Mouse (Mus musculus) myocyte (in vitro differentiated cells): ENCODE results near the gene Klhl21. TPM values are rescaled to one million over a fixed set of nuclear protein-coding genes. Genes with fewer than 3 reads are reported as not detected.

Source experiments
- H3K27me3 ChIP-seq: one replicate; pipeline ENCODE4 v1.6.1; 2011; ENCODE audit not compliant: control insufficient read depth, insufficient read depth, insufficient read length
- H3K36me3 ChIP-seq: one replicate; pipeline ENCODE4 v1.6.1; 2011; ENCODE audit not compliant: control insufficient read depth, insufficient read depth
- H3K4me2 ChIP-seq: one replicate; pipeline ENCODE4 v1.6.1; 2011; ENCODE audit warnings: low read depth, control low read depth
- H3K4me3 ChIP-seq: one replicate; pipeline ENCODE4 v1.5.1; 2011; ENCODE audit warnings: mild to moderate bottlenecking, control low read depth, moderate library complexity
- H3K79me2 ChIP-seq: one replicate; pipeline ENCODE4 v1.6.1; 2011; ENCODE audit not compliant: control insufficient read depth, insufficient read depth
- H3ac ChIP-seq: one replicate; pipeline ENCODE4 v1.6.1; 2011; ENCODE audit not compliant: control insufficient read depth, insufficient read length
- CEBPB ChIP-seq: IDR thresholded peaks from 2 replicates; pipeline ENCODE4 v1.6.1; 2011; ENCODE audit warnings: mild to moderate bottlenecking, moderate library complexity; ENCODE audit not compliant: poor library complexity, insufficient read depth, severe bottlenecking
- E2F4 ChIP-seq: IDR thresholded peaks from one replicate; pipeline ENCODE4 v1.6.1; 2011; ENCODE audit warnings: mild to moderate bottlenecking, control low read depth, moderate library complexity; ENCODE audit not compliant: insufficient read depth
- MAX ChIP-seq: IDR thresholded peaks from one replicate; pipeline ENCODE4 v1.6.1; 2011; ENCODE audit warnings: low read depth, mild to moderate bottlenecking, control low read depth
- MYOD1 ChIP-seq, 3 experiments: IDR thresholded peaks; one replicate each; pipeline ENCODE4 v1.6.1; 2011; ENCODE audit warnings: control low read depth in 2 of 3, low read depth in 2 of 3, mild to moderate bottlenecking in 2 of 3, moderate library complexity in 1 of 3; ENCODE audit not compliant: insufficient read length in 2 of 3, control insufficient read depth in 1 of 3
- MYOG ChIP-seq, 3 experiments: IDR thresholded peaks; one replicate each; pipeline ENCODE4 v1.6.1; 2011; ENCODE audit warnings: control low read depth in 2 of 3, low read depth in 2 of 3, mild to moderate bottlenecking in 2 of 3; ENCODE audit not compliant: insufficient read length in 2 of 3, control insufficient read depth in 1 of 3, insufficient read depth in 1 of 3
- POLR2A ChIP-seq: IDR thresholded peaks from one replicate; pipeline ENCODE4 v1.6.1; 2011; ENCODE audit warnings: low read depth, mild to moderate bottlenecking, control low read depth, moderate library complexity; ENCODE audit not compliant: insufficient read length
- POLR2AphosphoS2 ChIP-seq: IDR thresholded peaks from one replicate; pipeline ENCODE4 v1.6.1; 2011; ENCODE audit warnings: low read depth, control low read depth; ENCODE audit not compliant: insufficient read length
- REST ChIP-seq: IDR thresholded peaks from one replicate; pipeline ENCODE4 v1.6.1; 2011; ENCODE audit warnings: mild to moderate bottlenecking, control low read depth, moderate library complexity; ENCODE audit not compliant: insufficient read depth, insufficient read length
- SRF ChIP-seq: IDR thresholded peaks from one replicate; pipeline ENCODE4 v1.6.1; 2011; ENCODE audit warnings: low read depth; ENCODE audit not compliant: control insufficient read depth, insufficient read length
- TCF12 ChIP-seq: IDR thresholded peaks from one replicate; pipeline ENCODE4 v1.6.1; 2011; ENCODE audit warnings: mild to moderate bottlenecking, control low read depth; ENCODE audit not compliant: poor library complexity, insufficient read depth, severe bottlenecking
- TCF3 ChIP-seq: IDR thresholded peaks from one replicate; pipeline ENCODE4 v1.6.1; 2011; ENCODE audit warnings: low read depth, control low read depth; ENCODE audit not compliant: insufficient read length
- USF1 ChIP-seq: IDR thresholded peaks from one replicate; pipeline ENCODE4 v1.6.1; 2011; ENCODE audit warnings: low read depth, mild to moderate bottlenecking, control low read depth, moderate library complexity
- polyA plus RNA-seq: library from polyadenylated mRNA; unstranded; fragments of >200 nt; fragmentation: generic; extraction: Trizol; gene quantifications from one replicate; pipeline ENCODE4 v1.2.1, GENCODE M21; 2012; ENCODE audit warnings: missing spikeins

The Klhl21 gene
- polyA plus RNA-seq, 1 experiment = 25.8 TPM

DNA sequence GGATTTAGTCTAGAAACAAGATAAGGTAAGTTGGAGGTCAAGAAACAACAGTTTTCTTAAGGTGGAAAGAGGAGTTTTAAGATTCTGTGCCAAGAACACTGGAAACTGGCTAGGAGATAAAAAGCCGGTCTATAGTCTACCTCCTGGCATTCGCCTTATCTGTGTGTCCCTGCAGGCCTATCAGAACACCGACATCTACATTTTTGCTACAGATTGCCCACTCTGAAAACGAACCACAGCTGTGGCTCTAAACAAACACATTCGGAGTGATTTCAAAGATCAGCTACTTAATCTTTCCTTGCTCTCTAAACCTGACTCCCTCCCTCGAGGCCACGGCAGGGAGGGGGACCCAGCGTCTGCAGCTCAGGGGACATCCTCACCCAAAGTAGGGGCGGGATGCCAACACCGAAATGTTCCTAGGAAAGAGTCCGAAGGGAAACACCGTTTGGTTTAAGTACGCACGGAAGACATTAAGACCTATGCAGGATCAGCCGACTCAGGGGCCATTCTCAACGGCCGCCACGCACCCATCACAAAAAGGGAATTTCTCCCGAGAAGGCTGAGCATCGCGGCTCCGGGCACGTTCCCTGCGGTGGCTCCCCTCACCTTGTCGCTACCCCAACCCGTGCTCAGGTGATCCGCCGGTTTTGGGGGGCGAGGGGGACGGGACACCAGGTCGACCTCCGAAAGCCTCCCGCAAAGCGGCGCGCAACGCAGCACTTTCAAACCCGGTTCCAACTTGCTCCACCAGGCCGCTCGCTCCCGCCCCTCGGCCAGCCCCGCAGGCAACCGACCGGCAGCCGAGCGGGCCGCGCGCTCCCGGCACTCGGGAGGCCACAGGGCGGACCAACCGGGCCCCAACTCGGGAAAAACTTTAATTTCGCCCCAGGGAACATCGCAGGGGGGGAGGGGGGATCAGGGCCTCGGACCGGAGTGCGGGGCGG lies 14.1 kb upstream of the Klhl21 start:
- H3K4me2 ChIP-seq = peak overlapping the region; percentile 78
- TF ChIP-seq SRF = no peak
- no peak for TF ChIP-seq MYOG (IDR thresholded peaks at IDR 0.05; ENCODE audit: control insufficient read depth in 1 of 3, insufficient read depth in 1 of 3, insufficient read length in 2 of 3, low read depth in 2 of 3)
- no peak for TF ChIP-seq TCF12
- TF ChIP-seq E2F4 = no peak
- TF ChIP-seq TCF3 = no peak
- TF ChIP-seq POLR2A = no peak
- TF ChIP-seq REST = no peak
- TF ChIP-seq POLR2AphosphoS2 = no peak
- TF ChIP-seq CEBPB = no peak
- TF ChIP-seq MYOD1 (IDR thresholded peaks at IDR 0.05; ENCODE audit: control insufficient read depth in 1 of 3, insufficient read length in 2 of 3, low read depth in 2 of 3) = no peak
- TF ChIP-seq MAX = no peak
- no peak for TF ChIP-seq USF1
- peak overlapping the region; percentile 50 for H3K4me3 ChIP-seq
- H3K36me3 ChIP-seq = peaks cover 5% of the 10 kb centered on the region
- no peaks in the 10 kb centered on the region for H3K27me3 ChIP-seq
- H3K79me2 ChIP-seq = peaks cover 27% of the 10 kb centered on the region
- H3ac ChIP-seq = peak overlapping the region; percentile 99

DNA sequence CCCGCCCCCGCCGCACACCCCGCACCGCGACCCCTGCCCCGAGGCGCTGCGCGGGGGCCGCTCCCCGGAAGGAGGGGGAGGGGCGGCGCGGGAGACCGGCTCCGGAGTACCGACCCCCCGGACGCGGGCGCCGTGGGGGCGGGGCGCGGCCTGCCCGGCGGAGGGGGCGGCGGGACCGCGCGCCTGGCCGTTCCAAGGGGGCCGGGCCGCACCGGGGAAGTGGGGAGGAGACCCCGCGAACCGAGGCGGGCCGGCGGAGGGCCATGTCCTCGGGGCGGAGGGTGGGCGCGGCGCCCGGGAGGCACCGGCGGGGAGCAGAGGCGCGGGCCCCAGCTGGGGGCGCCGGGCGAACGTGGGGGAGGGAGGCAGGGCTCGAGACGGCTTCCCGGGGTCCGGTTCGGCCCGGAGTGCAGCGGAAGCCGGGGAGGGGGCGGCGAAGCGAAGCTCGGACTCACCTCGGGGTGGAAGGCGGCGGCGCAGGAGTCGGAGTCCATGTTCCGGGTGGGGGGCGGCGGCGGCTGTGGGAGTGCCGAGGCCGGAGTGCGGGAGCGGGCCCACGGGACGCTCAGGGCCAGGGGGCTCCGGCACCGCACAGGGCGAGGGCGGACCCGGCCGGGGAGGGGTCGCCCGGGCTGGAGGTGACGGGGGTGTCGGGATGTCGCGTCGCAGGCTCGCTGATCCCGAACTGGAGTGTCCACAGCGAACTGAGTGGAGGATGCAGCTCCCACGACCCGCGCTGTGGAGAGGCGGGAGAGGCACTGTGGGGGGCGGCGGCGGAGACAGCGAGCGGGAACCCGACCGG lies 13.0 kb upstream of the Klhl21 start:
- H3ac ChIP-seq = peak overlapping the region; percentile 99
- H3K36me3 ChIP-seq = peaks cover 5% of the 10 kb centered on the region
- no peak overlapping the region for H3K4me2 ChIP-seq
- H3K4me3 ChIP-seq = peak overlapping the region; percentile 50
- H3K79me2 ChIP-seq = peaks cover 27% of the 10 kb centered on the region
- H3K27me3 ChIP-seq = no peaks in the 10 kb centered on the region
- TF ChIP-seq E2F4 (no peak), TCF12 (no peak), MYOG (IDR thresholded peaks at IDR 0.05; ENCODE audit: control insufficient read depth in 1 of 3, insufficient read depth in 1 of 3, insufficient read length in 2 of 3, low read depth in 2 of 3) (peak in 1 of 3 experiments; percentile 27), POLR2AphosphoS2 (peak; percentile 52), USF1 (no peak), MYOD1 (IDR thresholded peaks at IDR 0.05; ENCODE audit: control insufficient read depth in 1 of 3, insufficient read length in 2 of 3, low read depth in 2 of 3) (peak in 1 of 3 experiments; percentile 19), TCF3 (peak; percentile 16), SRF (no peak), POLR2A (peak; percentile 75), CEBPB (no peak), MAX (no peak)

DNA sequence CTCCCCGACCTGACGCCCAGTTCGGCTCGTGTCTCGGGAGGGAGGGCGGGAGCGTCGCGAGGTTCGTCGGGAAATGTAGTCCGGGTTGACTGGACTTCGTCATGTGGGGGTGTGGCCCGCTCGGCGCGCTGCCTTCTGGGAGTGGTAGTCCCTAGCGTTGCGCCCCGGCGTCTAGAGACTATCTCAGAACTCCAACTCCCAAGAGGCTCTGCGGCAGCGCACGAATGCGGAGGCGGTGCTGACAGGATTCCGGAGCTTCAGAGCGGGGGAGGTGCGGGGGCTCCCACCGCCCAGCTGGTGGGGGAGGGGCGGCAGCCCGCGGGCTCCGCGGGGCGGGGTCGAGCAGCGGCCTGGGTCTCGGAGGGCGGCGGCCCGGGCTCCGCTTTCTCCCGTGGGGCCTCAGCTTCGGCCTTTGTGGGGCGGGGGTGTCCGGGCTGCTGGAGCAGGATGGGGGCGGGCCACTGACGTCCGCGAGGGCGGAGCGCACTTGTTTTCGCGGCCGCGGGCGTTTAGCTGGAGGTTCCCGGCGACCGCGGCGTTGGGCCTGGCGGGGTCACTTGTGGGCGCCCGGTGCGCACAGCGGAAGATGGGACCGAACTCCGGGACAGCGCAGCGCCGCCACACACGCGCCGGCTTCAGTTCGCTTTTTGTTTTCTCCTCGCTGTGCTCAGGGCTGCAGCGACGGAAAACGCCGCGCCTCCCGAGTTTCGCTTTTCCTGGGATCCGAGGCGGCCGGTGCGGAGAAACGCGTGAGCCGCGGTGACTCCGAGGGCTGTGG lies 12.2 kb upstream of the Klhl21 start, which contains the start of gene Phf13:
Phf13 (minus strand) TSS at position 86 of the 778 bp plus-strand sequence.
- Histone ChIP-seq H3K79me2 (peaks cover 27% of the 10 kb centered on the region), H3ac (peak within 1 kb of the TSS; percentile 99), H3K36me3 (peaks cover 5% of the 10 kb centered on the region), H3K4me3 (peak within 1 kb of the TSS; percentile 50), H3K27me3 (no peaks in the 10 kb centered on the region), H3K4me2 (peak within 1 kb of the TSS; percentile 98)
- TF ChIP-seq MAX (no peak), TCF3 (no peak), REST (no peak), USF1 (peak; percentile 36), MYOD1 (IDR thresholded peaks at IDR 0.05; ENCODE audit: control insufficient read depth in 1 of 3, insufficient read length in 2 of 3, low read depth in 2 of 3) (no peak), MYOG (IDR thresholded peaks at IDR 0.05; ENCODE audit: control insufficient read depth in 1 of 3, insufficient read depth in 1 of 3, insufficient read length in 2 of 3, low read depth in 2 of 3) (no peak), POLR2A (peak; percentile 80), TCF12 (no peak), CEBPB (no peak), POLR2AphosphoS2 (no peak), SRF (peak; percentile 54), E2F4 (no peak)

DNA sequence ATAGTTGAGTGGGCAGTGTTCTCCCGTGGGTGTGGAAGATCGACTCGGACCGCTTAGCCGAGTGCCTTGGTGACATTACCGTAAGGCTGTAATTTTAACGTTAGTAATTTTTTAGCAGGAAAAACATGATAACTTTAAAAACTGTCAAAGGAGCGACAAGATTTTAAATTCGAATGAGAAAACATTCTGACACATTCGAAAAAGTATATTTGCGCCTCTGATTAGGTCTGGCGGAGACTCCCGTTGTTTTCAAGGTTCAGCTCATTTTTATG lies 11.7 kb upstream of the Klhl21 start:
- Histone ChIP-seq H3K27me3 (no peaks in the 10 kb centered on the region), H3K4me2 (peak overlapping the region; percentile 98), H3K4me3 (peak overlapping the region; percentile 50), H3K79me2 (peaks cover 27% of the 10 kb centered on the region), H3ac (peak overlapping the region; percentile 99), H3K36me3 (peaks cover 3% of the 10 kb centered on the region)
- no peak for TF ChIP-seq POLR2A
- TF ChIP-seq MYOD1 (IDR thresholded peaks at IDR 0.05; ENCODE audit: control insufficient read depth in 1 of 3, insufficient read length in 2 of 3, low read depth in 2 of 3) = no peak
- no peak for TF ChIP-seq TCF12
- TF ChIP-seq POLR2AphosphoS2 = no peak
- no peak for TF ChIP-seq SRF
- no peak for TF ChIP-seq MYOG (IDR thresholded peaks at IDR 0.05; ENCODE audit: control insufficient read depth in 1 of 3, insufficient read depth in 1 of 3, insufficient read length in 2 of 3, low read depth in 2 of 3)
- TF ChIP-seq MAX = no peak
- no peak for TF ChIP-seq E2F4
- TF ChIP-seq TCF3 = no peak
- no peak for TF ChIP-seq CEBPB
- TF ChIP-seq REST = no peak
- TF ChIP-seq USF1 = no peak
